Mouse (Mus musculus) megakaryocyte, embryonic 14.5 days (primary cell): ENCODE data around the gene Lamp1.

Experiments
- FLI1 ChIP-seq: IDR thresholded peaks from 2 replicates; pipeline ENCODE4 v1.6.1; 2012; ENCODE audit warnings: low read length, inconsistent platforms, mixed read lengths
- GATA1 ChIP-seq: IDR thresholded peaks from 3 replicates; pipeline ENCODE4 v1.6.1; 2012; ENCODE audit warnings: mixed read lengths, low read length, inconsistent platforms, borderline replicate concordance

DNA sequence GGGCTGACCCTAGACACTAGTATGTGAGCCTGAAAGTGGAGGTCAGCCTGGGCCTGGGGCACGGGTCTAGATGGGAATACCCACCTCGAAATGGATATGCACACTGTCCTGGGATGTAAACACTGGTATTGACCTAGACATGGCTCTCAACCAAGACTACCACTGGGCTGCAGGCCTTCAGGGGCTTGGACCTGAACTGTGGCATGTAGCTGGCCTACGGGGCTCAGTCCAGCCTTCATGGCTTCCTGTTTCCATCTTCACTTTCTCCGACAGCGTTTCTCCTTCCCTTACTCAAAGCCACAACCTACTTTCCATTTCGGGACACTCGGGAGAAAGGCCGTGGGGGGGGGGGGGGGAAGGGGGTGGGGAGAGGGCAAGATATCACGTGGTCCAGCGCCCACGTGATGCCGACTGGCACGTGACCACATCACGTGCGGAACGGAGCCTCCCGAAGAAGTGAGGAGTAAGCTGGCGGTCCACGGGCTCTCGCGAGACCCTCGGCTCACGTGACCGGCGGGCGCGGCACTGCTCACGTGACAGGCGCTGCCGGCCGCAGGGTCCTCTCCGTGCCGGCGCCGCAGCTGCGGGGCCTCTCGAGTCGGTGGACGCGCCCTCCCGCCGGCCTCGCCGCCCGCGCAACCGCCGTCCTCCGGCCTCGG is at the start of gene Lamp1:
- no peak for TF ChIP-seq FLI1
- no peak for TF ChIP-seq GATA1
